Mouse (Mus musculus) heart, embryonic 14.5 days (tissue): Measurements from ENCODE around the gene Gse1. TPM values are rescaled to one million over a fixed set of nuclear protein-coding genes. Genes with fewer than 3 reads are reported as not detected.

Source experiments
- ATAC-seq: fragments of 200-750 bp; cut with Nextera tagmentation; 2 replicates; pipeline ENCODE4 v1.8.0; 2017; ENCODE audit warnings: low read depth, moderate TSS enrichment; ENCODE audit not compliant: insufficient number of reproducible peaks, insufficient read depth, low FRiP score
- H3K27ac ChIP-seq, 2 experiments: fragments of 200-500 bp in 1 of 2; fragments of 300-500 bp in 1 of 2; sonication (generic) in 1 of 2; replicated peaks in 1 of 2; 2 replicates each; pipeline ENCODE4 v1.5.1; 2012 to 2014; ENCODE audit warnings: low read depth in 2 of 2, low read length in 2 of 2, control low read depth in 1 of 2, mild to moderate bottlenecking in 1 of 2, mixed read lengths in 1 of 2; ENCODE audit not compliant: control insufficient read depth in 1 of 2, insufficient read depth in 1 of 2
- H3K27me3 ChIP-seq: fragments of 300-500 bp; sonication (generic); 2 replicates; pipeline ENCODE4 v1.6.1; 2014; ENCODE audit warnings: mild to moderate bottlenecking, low read length, control low read depth; ENCODE audit not compliant: control insufficient read depth, insufficient read depth
- H3K36me3 ChIP-seq: fragments of 300-500 bp; sonication (generic); 2 replicates; pipeline ENCODE4 v1.6.1; 2014; ENCODE audit warnings: mild to moderate bottlenecking, control low read depth, low read length, mixed read lengths; ENCODE audit not compliant: control insufficient read depth, insufficient read depth
- H3K4me1 ChIP-seq, 2 experiments: fragments of 200-500 bp in 1 of 2; fragments of 300-500 bp in 1 of 2; sonication (generic) in 1 of 2; 2 replicates each; pipeline ENCODE4 v1.6.1; 2012 to 2014; ENCODE audit warnings: low read length in 2 of 2, control low read depth in 1 of 2, mixed read lengths in 1 of 2; ENCODE audit not compliant: control insufficient read depth in 2 of 2, insufficient read depth in 2 of 2
- H3K4me2 ChIP-seq: fragments of 300-500 bp; sonication (generic); 2 replicates; pipeline ENCODE4 v1.6.1; 2014; ENCODE audit warnings: mild to moderate bottlenecking, low read length
- H3K4me3 ChIP-seq, 2 experiments: fragments of 200-500 bp in 1 of 2; fragments of 300-500 bp in 1 of 2; sonication (generic) in 1 of 2; 2 replicates each; pipeline ENCODE4 v1.5.1; 2012 to 2014; ENCODE audit warnings: low read length in 2 of 2, mild to moderate bottlenecking in 2 of 2, control low read depth in 1 of 2, low read depth in 1 of 2, moderate library complexity in 1 of 2; ENCODE audit not compliant: control insufficient read depth in 1 of 2, insufficient read depth in 1 of 2
- H3K9ac ChIP-seq: fragments of 300-500 bp; sonication (generic); 2 replicates; pipeline ENCODE4 v1.6.1; 2014; ENCODE audit warnings: mild to moderate bottlenecking, low read length
- H3K9me3 ChIP-seq: fragments of 300-500 bp; sonication (generic); 2 replicates; pipeline ENCODE4 v1.6.1; 2016; ENCODE audit warnings: low read length, control low read depth; ENCODE audit not compliant: control insufficient read depth
- WGBS: fragments of 180-500 bp; shearing (Covaris S2); extraction: QIAGEN DNeasy Blood & Tissue Kit; methylation state at CpG from one replicate; pipeline ENCODE4 v1.1.7; 2014; 5-methylcytosine and 5-hydroxymethylcytosine counted together
- polyA plus RNA-seq: library from polyadenylated mRNA; unstranded; fragments of >200 nt; fragmentation: Nextera tagmentation; extraction: Ambion mirVana; gene quantifications from 2 replicates; pipeline ENCODE4 v1.2.1, GENCODE M21; 2014

Gene Gse1
- polyA plus RNA-seq, 1 experiment from 2014 or later: 12.2 TPM

- H3K4me3 ChIP-seq: no peak overlapping the region
- ATAC-seq: no peak
- 88% methylated on average over 5 of the region's 5 CpGs for WGBS
- 0 out of 4 replicates have a peak overlapping the region, but pooled peaks of 1 of the 2 experiments have one; percentile 74 for H3K27ac ChIP-seq
- no peak overlapping the region for H3K4me2 ChIP-seq
- H3K9me3 ChIP-seq: no peaks in the 10 kb centered on the region
- peaks cover 25 to 36% of the 10 kb centered on the region in 2 experiments for H3K4me1 ChIP-seq
- H3K9ac ChIP-seq: no peak overlapping the region
- H3K36me3 ChIP-seq: no peaks in the 10 kb centered on the region
- 0 out of 2 replicates have a peak, but pooled peaks cover 8% of the 10 kb centered on the region for H3K27me3 ChIP-seq
Measured at GRCm38 (mm10) chr8:120263879-120264278, 35.6 kb downstream of the Gse1 start.

DNA sequence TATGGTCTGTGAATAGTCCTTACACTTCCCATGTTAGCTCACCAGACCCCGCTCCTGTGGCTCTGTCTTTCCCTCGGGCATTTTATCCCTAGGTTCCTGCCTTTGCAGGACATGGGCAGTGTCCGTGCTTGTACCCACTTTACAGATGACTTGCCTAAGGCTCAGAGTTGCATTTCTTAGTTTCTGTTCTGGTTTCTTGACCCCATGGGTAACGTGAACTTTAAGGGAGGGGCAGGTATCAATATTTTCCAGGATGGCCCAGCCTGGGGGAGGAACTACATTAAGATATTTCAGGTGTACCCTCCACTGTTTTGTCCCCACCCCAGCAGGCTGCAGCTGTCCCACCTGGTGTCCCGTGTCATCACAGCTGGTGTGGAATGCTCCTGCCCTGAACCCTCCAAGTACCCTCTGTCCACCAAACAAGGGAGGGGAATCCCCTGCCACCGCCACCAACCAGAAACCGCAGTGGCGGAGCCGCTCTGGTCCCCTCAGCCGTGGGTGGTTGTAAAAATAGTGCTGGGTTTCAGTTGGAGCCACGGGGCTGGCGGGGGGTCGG, 36.2 kb downstream of the Gse1 start:
- H3K4me3 ChIP-seq: peak overlapping the region; percentile 15 to 27; a peak in 3 of 4 replicates

GRCm38 (mm10) chr8:120264944-120265453, 36.7 kb downstream of the Gse1 start:
- no peaks in the 10 kb centered on the region for H3K36me3 ChIP-seq
- no peaks in the 10 kb centered on the region for H3K9me3 ChIP-seq
- WGBS: 6% methylated on average over 16 of the region's 16 CpGs
- peak overlapping the region; percentile 55 to 74 for H3K27ac ChIP-seq
- 0 out of 2 replicates have a peak, but pooled peaks cover 8% of the 10 kb centered on the region for H3K27me3 ChIP-seq
- H3K4me1 ChIP-seq: peaks cover 28 to 39% of the 10 kb centered on the region in 2 experiments
- peak overlapping the region; percentile 60 for H3K4me2 ChIP-seq
- ATAC-seq: peak; percentile 54
- H3K9ac ChIP-seq: peak overlapping the region; percentile 60
- H3K4me3 ChIP-seq: peak overlapping the region; percentile 15 to 27; a peak in 3 of 4 replicates

More for the DNA sequence above, 36.2 kb downstream of the Gse1 start:
- Histone ChIP-seq H3K27ac (peak overlapping the region; percentile 55 to 74), H3K4me1 (peaks cover 28 to 39% of the 10 kb centered on the region in 2 experiments), H3K9me3 (no peaks in the 10 kb centered on the region), H3K4me2 (peak overlapping the region; percentile 60), H3K36me3 (no peaks in the 10 kb centered on the region), H3K27me3 (0 out of 2 replicates have a peak, but pooled peaks cover 8% of the 10 kb centered on the region), H3K9ac (peak overlapping the region; percentile 60)
- no peak; the same call in 1 of the 2 replicates for ATAC-seq
- 32% methylated on average over 13 of the region's 13 CpGs for WGBS

GRCm38 (mm10) chr8:120265471-120265870, 37.2 kb downstream of the Gse1 start:
- no peaks in the 10 kb centered on the region for H3K9me3 ChIP-seq
- peak overlapping the region; percentile 60; the same call in 1 of the 2 replicates for H3K4me2 ChIP-seq
- H3K9ac ChIP-seq: peak overlapping the region; percentile 60; the same call in 1 of the 2 replicates
- H3K4me1 ChIP-seq: peaks cover 28 to 39% of the 10 kb centered on the region in 2 experiments
- H3K27me3 ChIP-seq: 0 out of 2 replicates have a peak, but pooled peaks cover 8% of the 10 kb centered on the region
- 14% methylated on average over 4 of the region's 4 CpGs for WGBS
- ATAC-seq: peak; percentile 14; the same call in 1 of the 2 replicates
- H3K4me3 ChIP-seq: no peak overlapping the region
- peak overlapping the region; percentile 69 to 74 for H3K27ac ChIP-seq
- H3K36me3 ChIP-seq: no peaks in the 10 kb centered on the region

DNA sequence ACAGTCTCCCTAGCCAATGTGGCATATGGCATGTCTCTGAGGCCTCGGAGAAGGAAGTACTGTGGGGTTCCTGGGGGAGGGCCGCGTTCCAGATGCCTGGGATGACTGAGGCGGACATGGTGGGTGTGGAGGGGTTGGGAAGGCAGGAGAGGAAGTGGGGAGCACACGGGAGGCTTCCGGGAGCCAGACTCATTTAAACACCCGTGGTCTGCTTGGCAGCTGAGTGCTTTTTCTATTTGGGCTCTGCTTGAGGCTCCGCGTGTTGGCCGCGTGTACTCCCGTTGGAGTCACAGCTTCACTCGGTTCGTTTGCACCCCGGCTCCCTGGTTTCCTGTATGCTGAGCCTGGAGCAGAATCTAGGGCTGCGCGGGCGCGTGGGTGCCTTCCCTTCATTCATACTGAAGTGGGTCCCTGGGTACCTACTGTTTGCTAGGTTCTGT, 40.3 kb downstream of the Gse1 start:
- Histone ChIP-seq H3K27ac (no peak overlapping the region), H3K4me3 (no peak overlapping the region), H3K36me3 (no peaks in the 10 kb centered on the region), H3K4me2 (no peak overlapping the region), H3K4me1 (peaks cover 28 to 39% of the 10 kb centered on the region in 2 experiments), H3K9ac (no peak overlapping the region), H3K27me3 (no peaks in the 10 kb centered on the region), H3K9me3 (no peaks in the 10 kb centered on the region)
- WGBS: 56% methylated on average over 19 of the region's 19 CpGs
- no peak for ATAC-seq

DNA sequence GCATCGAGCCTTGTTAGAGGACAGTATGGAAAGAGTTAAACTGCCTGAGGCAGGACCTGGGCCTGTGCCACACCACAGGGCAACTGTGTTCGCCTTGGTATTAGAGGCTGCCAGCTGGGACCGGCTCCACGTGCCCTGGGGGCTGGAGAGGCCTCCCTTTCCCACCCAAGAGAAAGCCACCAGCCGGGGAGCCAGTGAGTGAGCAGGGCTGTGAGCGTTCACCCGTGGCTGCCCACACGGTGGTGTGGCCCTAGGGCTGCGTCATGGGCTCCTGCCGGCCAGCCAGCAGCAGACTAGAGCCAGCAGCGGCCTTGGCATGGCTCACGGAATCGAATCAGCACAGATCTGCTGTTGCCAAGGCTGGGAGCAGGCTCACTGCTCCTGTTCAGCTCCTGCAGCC, 42.2 kb downstream of the Gse1 start:
- H3K9me3 ChIP-seq: no peaks in the 10 kb centered on the region
- no peaks in the 10 kb centered on the region for H3K27me3 ChIP-seq
- H3K27ac ChIP-seq: no peak overlapping the region
- H3K4me3 ChIP-seq: no peak overlapping the region
- H3K4me1 ChIP-seq: peaks cover 23 to 32% of the 10 kb centered on the region in 2 experiments
- no peaks in the 10 kb centered on the region for H3K36me3 ChIP-seq
- no peak overlapping the region for H3K4me2 ChIP-seq
- ATAC-seq: no peak
- WGBS: 82% methylated on average over 12 of the region's 13 CpGs
- H3K9ac ChIP-seq: no peak overlapping the region

GRCm38 (mm10) chr8:120273430-120273829, 45.2 kb downstream of the Gse1 start:
- Histone ChIP-seq H3K4me1 (peaks cover 29 to 42% of the 10 kb centered on the region in 2 experiments), H3K9me3 (no peaks in the 10 kb centered on the region), H3K27ac (no peak overlapping the region), H3K9ac (no peak overlapping the region), H3K36me3 (no peaks in the 10 kb centered on the region), H3K4me3 (no peak overlapping the region), H3K4me2 (no peak overlapping the region), H3K27me3 (no peaks in the 10 kb centered on the region)
- ATAC-seq: no peak
- WGBS: 81% methylated on average over 4 of the region's 4 CpGs
